Mouse (Mus musculus) megakaryocyte, adult 5-6 weeks (primary cell): ENCODE data around the gene Polr3gl. TPM values are rescaled to one million over a fixed set of nuclear protein-coding genes. Genes with fewer than 3 reads are reported as not detected.

Experiments
- ATAC-seq: 2 replicates; pipeline ENCODE4 v1.8.0; 2016; ENCODE audit warnings: mild to moderate bottlenecking, inconsistent platforms; ENCODE audit not compliant: poor library complexity, severe bottlenecking
- total RNA-seq, 2 experiments: library from RNA; stranded (forward) in 1 of 2; stranded (reverse) in 1 of 2; fragments of 153-499, 151-499 nt in 1 of 2; fragments of 221-1000, 200-1000 nt in 1 of 2; gene quantifications; 2 replicates each; pipeline versions ENCODE4 v1.2.3 to v1.2.4; 2015 to 2017

Polr3gl gene
- total RNA-seq, 2 experiments from 2014 or later = 22.8 to 45.6 TPM

DNA sequence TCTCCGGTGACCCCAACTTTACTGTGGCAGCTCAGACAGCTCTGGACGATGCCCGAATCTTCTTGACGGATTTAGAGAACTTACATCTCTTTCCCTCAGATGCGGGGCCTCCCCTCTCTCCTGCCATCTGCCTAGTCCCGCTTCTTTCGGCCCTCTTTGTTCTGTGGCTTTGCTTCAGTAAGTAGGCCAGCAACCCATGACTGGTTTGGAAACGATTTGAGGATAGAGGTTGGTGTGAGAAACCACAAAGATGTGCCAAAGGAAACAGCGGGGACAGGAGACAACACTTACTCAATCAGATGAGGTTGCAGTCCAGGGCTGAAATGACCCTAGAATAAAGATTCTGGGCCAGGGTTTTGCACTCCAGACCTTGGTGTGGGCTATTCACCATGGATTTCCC, 65.5 kb downstream of the Polr3gl start:
- ATAC-seq = no peak

Other genes starting within 250 kb of the Polr3gl start
- gene BC107364, start 141.9 kb downstream of the Polr3gl start, total RNA-seq (2015) = not detected in 2 replicates
- gene BC107364, start 141.9 kb downstream of the Polr3gl start, total RNA-seq (2017) = not detected in 2 replicates
- gene Hfe2, start 69.0 kb downstream of the Polr3gl start, total RNA-seq (2015) = not detected in 2 replicates
- gene Hfe2, start 69.0 kb downstream of the Polr3gl start, total RNA-seq (2017) = not detected in 2 replicates
- 411 and 437 TPM in 2 replicates for gene Txnip, start 36.2 kb downstream of the Polr3gl start, total RNA-seq (2015)
- 356 and 357 TPM in 2 replicates for gene Txnip, start 36.2 kb downstream of the Polr3gl start, total RNA-seq (2017)
- not detected in 2 replicates for gene Gm16253, start 17.2 kb downstream of the Polr3gl start, total RNA-seq (2015)
- gene Gm16253, start 17.2 kb downstream of the Polr3gl start, total RNA-seq (2017) = 0.40 TPM in 1 of 2 replicates, not detected in the other
- gene Ankrd34a, start 2.5 kb upstream of the Polr3gl start, total RNA-seq (2015) = not detected in 2 replicates
- not detected in 2 replicates for gene Ankrd34a, start 2.5 kb upstream of the Polr3gl start, total RNA-seq (2017)
- 0.59 and 1.7 TPM in 2 replicates for gene Lix1l, start 7.0 kb upstream of the Polr3gl start, total RNA-seq (2015)
- gene Lix1l, start 7.0 kb upstream of the Polr3gl start, total RNA-seq (2017) = 1.7 TPM in 2 replicates
- gene Rbm8a, start 35.8 kb upstream of the Polr3gl start, total RNA-seq (2015) = 89.0 and 99.4 TPM in 2 replicates
- gene Rbm8a, start 35.8 kb upstream of the Polr3gl start, total RNA-seq (2017) = 42.3 and 43.4 TPM in 2 replicates
- gene Pex11b, start 41.2 kb upstream of the Polr3gl start, total RNA-seq (2015) = 18.3 and 30.9 TPM in 2 replicates
- gene Pex11b, start 41.2 kb upstream of the Polr3gl start, total RNA-seq (2017) = 12.3 and 14.9 TPM in 2 replicates
- gene Gm42957, start 41.3 kb upstream of the Polr3gl start, total RNA-seq (2015) = 0.04 TPM in 1 of 2 replicates, not detected in the other
- gene Gm42957, start 41.3 kb upstream of the Polr3gl start, total RNA-seq (2017) = 0.04 and 0.53 TPM in 2 replicates
- gene Itga10, start 51.4 kb upstream of the Polr3gl start, total RNA-seq (2015) = 0.02 and 0.29 TPM in 2 replicates
- gene Itga10, start 51.4 kb upstream of the Polr3gl start, total RNA-seq (2017) = 0.15 TPM in 1 of 2 replicates, not detected in the other
- gene Ankrd35, start 76.0 kb upstream of the Polr3gl start, total RNA-seq (2015) = not detected in 2 replicates
- not detected in 2 replicates for gene Ankrd35, start 76.0 kb upstream of the Polr3gl start, total RNA-seq (2017)
- gene Pias3, start 102.2 kb upstream of the Polr3gl start, total RNA-seq (2015) = 18.6 and 26.6 TPM in 2 replicates
- 10.3 and 13.4 TPM in 2 replicates for gene Pias3, start 102.2 kb upstream of the Polr3gl start, total RNA-seq (2017)
- gene Nudt17, start 114.4 kb upstream of the Polr3gl start, total RNA-seq (2015) = 1.7 and 1.9 TPM in 2 replicates
- 0.73 TPM in 1 of 2 replicates, not detected in the other for gene Nudt17, start 114.4 kb upstream of the Polr3gl start, total RNA-seq (2017)
- 39.3 and 44.2 TPM in 2 replicates for gene Polr3c, start 133.4 kb upstream of the Polr3gl start, total RNA-seq (2015)
- gene Polr3c, start 133.4 kb upstream of the Polr3gl start, total RNA-seq (2017) = 18.7 and 28.7 TPM in 2 replicates
- gene Rnf115, start 133.5 kb upstream of the Polr3gl start, total RNA-seq (2015) = 136 and 137 TPM in 2 replicates
- gene Rnf115, start 133.5 kb upstream of the Polr3gl start, total RNA-seq (2017) = 135 and 150 TPM in 2 replicates
- 0.07 and 0.25 TPM in 2 replicates for gene Pdzk1, start 235.1 kb upstream of the Polr3gl start, total RNA-seq (2015)
- gene Pdzk1, start 235.1 kb upstream of the Polr3gl start, total RNA-seq (2017) = not detected in 2 replicates
- gene Cd160, start 235.2 kb upstream of the Polr3gl start, total RNA-seq (2015) = 1.5 and 4.2 TPM in 2 replicates
- gene Cd160, start 235.2 kb upstream of the Polr3gl start, total RNA-seq (2017) = 0.57 and 2.6 TPM in 2 replicates